ENCODE assay signal across 15 mouse cellular contexts in genomic region chr2:101818986-101819764, GRCm38 (mm10).
"Had no signal": no experiment of that assay in that cellular context is flagged by ENCODE, and none has a peak within 500 bp of the region (broad histone marks: within the 10 kb centered on the region; RNA-seq: fewer than 3 reads in every experiment).

No protein-coding gene starts in this region.

- H3K4me2 ChIP-seq: liver, embryonic 12.5 days; lung, embryonic 15.5 days; midbrain, embryonic 12.5 days; neural tube, embryonic 15.5 days had no signal

- H3K27me3 ChIP-seq: liver, embryonic 12.5 days; lung, embryonic 15.5 days; midbrain, embryonic 12.5 days; neural tube, embryonic 15.5 days had no signal

- H3K9me3 ChIP-seq: limb, embryonic 10.5 days; liver, embryonic 12.5 days; lung, embryonic 15.5 days; midbrain, embryonic 12.5 days; neural tube, embryonic 15.5 days had no signal

- H3K36me3 ChIP-seq: limb, embryonic 10.5 days; liver, embryonic 12.5 days; lung, embryonic 15.5 days; midbrain, embryonic 12.5 days; neural tube, embryonic 15.5 days had no signal

- H3K4me3 ChIP-seq: layer of hippocampus, adult 2 months; left cerebral cortex, adult 2 months; limb, embryonic 10.5 days; liver, embryonic 12.5 days; lung, embryonic 15.5 days; midbrain, embryonic 12.5 days; myocyte; neural tube, embryonic 15.5 days had no signal

- DNase-seq: kidney, adult 8-10 months; kidney, postnatal 4 days; liver, postnatal 0 days; right cerebral cortex, postnatal 4 days; spleen, adult 18-20 months; thymus, adult 18-20 months; thymus, postnatal 14 days had no signal

- H3K4me1 ChIP-seq: lung, embryonic 15.5 days; midbrain, embryonic 12.5 days had no signal

- H3K9ac ChIP-seq: liver, embryonic 12.5 days; liver, postnatal 0 days; lung, embryonic 15.5 days; midbrain, embryonic 12.5 days; neural tube, embryonic 15.5 days had no signal

- H3K27ac ChIP-seq: layer of hippocampus, adult 2 months; left cerebral cortex, adult 2 months; limb, embryonic 10.5 days; liver, embryonic 12.5 days; lung, embryonic 15.5 days; midbrain, embryonic 12.5 days; neural tube, embryonic 15.5 days had no signal

- ATAC-seq: liver, embryonic 12.5 days; liver, postnatal 0 days had no signal
